Mouse (Mus musculus): ENCODE data around the gene Rpl29.

- TF ChIP-seq HCFC1 (IDR thresholded peaks at IDR 0.05; ENCODE audit: borderline replicate concordance, insufficient read depth, low read length) (no peak), ZNF384 (IDR thresholded peaks at IDR 0.05; ENCODE audit: low read depth, low read length) (no peak), MAFK (IDR thresholded peaks at IDR 0.05; ENCODE audit: insufficient read depth, low read depth, low read length) (no peak), ZC3H11A (IDR thresholded peaks at IDR 0.05; ENCODE audit: borderline replicate concordance, low read depth, low read length) (no peak), CHD2 (IDR thresholded peaks at IDR 0.05; ENCODE audit: low read depth, low read length) (no peak)
These were observed 31.8 kb downstream of the Rpl29 start for GRCm38 (mm10) chr9:106461026-106461415.
